Mouse (Mus musculus): Measurements from ENCODE around the gene Scn8a.

DNA sequence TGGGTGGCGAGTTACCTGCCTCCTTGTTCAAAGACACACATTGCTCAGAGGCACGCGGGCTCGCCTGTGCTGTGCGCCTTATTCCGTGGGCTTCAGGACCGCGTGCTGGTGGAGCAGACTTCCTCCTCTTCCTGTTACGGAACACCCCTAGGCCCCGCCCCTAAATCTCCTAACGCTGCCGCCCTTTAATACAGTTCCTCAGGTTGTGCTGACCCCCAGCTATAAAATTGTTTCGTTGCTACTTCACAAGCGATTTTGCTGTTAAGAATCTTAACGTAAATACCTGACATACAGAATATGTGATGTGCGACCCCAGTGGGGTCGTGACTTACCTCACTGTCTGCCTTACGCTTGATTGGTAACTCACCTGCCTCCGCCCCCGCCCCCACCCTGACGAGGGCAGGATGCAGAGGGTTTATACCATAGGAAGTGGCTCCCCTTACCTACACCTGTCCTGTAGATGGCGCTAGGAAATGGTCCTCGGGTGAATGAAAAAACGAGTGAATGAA, 45.1 kb downstream of the Scn8a start:
- TF ChIP-seq USF1 (IDR thresholded peaks at IDR 0.05; ENCODE audit: low read depth) = no peak
- TF ChIP-seq CTCF (IDR thresholded peaks at IDR 0.05; ENCODE audit: control insufficient read depth, insufficient read depth, insufficient read length) = no peak
- no peak for TF ChIP-seq MAX (IDR thresholded peaks at IDR 0.05)
- no peak for TF ChIP-seq FOSL1 (IDR thresholded peaks at IDR 0.05; ENCODE audit: insufficient read depth, low read length, poor library complexity, severe bottlenecking)
- TF ChIP-seq CEBPB (IDR thresholded peaks at IDR 0.05; ENCODE audit: low read depth) = no peak
